Mouse (Mus musculus): Measurements from ENCODE around the gene Map4k2. TPM values are rescaled to one million over a fixed set of nuclear protein-coding genes. Genes with fewer than 3 reads are reported as not detected.

Map4k2 gene
- total RNA-seq, 2 experiments from 2014 or later, result 52.3 to 52.4 TPM

DNA sequence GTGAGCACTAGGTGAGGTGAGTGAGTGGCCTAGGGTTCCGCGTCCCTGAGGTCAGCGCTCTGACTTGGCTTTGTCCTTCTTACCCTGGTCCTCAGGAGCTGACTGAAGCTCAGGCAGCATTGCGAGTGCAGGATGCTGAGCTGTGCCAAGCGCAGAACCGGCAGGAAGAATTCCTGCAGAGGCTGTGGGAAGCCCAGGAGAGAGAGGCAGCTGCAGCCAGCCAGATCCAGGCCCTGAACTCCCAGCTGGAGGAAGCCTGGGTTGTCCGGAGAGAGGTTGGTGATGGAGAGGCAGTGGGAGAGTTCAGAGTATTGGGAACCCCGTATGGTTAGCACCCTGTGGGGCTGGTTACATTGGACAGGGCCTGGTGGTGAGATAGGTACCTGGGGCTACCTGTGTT, 27.1 kb upstream of the Map4k2 start:
- no peak for DNase-seq
- intact Hi-C loops (cut with DNase I), result no loop called here

DNA sequence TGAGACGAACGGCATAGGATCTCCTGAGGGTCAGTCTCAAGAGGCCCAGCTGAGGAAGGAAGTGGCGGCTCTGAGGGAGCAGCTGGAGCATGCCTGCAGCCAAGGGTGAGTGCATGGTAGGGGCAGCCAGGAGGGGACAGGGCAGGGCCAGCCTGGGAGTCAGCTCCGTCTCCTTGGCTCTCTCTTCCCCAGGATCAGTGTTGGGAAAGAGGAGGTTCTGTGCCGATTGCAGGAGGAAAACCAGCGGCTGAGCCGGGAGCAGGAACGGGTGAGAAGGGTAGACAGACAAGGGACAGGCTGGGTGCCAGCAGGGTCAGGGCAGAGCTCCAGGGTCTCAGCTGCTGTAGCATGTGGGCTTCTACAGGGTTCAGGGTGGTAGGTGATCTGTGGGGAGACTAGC, 26.4 kb upstream of the Map4k2 start:
- intact Hi-C loops (cut with DNase I), result no loop called here
- no peak for DNase-seq

GRCm38 (mm10) chr19:6315573-6315972, 25.4 kb upstream of the Map4k2 start:
- DNase-seq, result no peak
- intact Hi-C loops (cut with DNase I), result no loop called here

DNA sequence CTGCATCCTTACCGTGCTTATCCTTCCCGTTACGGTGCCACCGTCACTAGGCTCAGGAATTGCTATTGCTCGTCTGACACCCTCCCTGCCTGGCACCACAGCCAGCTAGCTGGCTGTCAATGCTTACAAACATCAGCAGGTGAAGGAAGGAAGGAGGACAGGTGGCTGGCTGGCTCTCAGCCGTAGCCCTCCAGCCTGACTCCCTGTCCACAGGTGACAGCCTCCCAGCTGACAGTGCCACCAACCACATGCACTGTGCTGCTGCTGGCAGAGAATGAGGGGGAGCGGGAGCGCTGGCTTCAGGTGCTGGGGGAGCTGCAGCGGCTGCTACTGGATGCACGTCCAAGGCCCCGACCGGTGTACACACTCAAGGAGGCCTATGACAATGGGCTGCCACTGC, 22.8 kb upstream of the Map4k2 start:
- DNase-seq, result no peak
- intact Hi-C loops (cut with DNase I), result no loop called here

DNA sequence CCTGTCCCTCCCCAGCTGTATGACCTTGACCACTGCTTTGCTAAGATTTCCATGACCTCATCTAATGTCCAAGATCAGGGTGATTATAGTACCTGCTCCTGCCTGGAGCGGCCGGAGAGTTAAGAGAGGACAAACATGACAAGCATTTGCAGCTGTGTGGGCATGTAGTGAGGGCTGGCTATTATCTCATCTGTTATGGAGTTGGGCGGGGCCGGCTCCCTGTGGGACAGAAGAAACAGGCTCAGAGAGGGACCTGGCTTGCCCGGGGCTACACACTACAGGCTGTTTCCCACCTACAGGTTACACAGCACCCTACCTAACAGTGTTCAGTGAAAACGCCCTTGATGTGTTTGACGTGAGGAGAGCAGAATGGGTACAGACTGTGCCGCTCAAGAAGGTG, 19.6 kb upstream of the Map4k2 start:
- no peak for DNase-seq
- intact Hi-C loops (cut with DNase I), result no loop called here

DNA sequence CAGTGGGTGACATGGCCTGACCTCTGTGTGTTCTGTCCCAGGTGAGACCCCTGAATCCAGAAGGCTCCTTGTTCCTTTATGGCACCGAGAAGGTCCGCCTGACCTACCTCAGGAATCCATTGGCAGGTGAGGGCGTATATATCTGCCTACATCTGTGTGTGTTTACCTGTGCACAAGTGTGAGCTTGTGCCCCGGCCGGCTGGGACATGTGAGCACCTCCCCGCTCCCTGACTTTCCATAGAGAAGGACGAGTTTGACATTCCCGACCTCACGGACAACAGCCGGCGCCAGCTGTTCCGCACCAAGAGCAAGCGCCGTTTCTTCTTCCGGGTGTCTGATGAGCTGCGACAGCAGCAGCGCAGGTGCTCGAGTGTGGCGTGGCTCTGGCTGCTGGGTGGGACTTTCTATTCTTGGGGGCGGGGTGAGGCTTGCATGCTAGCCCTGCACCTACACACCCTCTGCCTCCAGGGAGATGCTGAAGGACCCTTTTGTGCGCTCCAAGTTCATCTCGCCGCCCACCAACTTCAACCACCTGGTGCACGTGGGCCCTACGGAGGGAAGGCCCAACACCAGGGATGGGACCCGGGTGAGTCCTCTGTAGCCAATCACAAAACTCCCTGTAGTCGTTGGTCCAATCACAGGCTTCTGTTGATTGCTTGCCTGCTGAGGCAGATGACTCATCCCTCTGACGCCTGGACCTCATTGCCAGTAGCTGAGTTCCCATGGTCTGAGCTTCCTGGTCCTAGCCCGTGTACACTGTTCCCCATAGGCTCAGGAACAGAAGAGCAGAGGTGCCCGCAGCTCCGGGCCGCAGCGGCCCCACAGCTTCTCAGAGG, 18.9 kb upstream of the Map4k2 start:
- peak in 1 of 2 experiments; percentile 54 for DNase-seq
- intact Hi-C loops (cut with DNase I), result no loop called here

DNA sequence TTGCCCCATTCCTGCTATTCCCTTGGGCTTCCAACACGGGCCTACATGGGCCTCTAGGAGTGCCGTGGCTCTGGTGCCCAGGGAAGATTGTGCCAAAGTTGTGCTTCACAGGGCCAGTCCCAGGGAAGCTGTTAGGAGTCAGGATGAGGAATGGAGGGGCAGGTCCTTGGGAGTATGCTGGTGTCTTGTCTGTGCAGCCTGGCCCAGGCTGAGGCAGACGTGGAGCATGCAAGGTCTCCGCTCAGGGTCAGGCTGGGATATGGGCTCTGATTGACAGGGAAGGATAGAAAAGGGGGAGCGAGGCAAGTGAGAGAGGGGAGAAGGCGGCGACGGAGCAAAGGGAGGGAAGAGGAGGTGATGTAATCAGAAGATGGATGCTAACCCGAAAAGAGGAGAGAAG, 16.2 kb upstream of the Map4k2 start:
- DNase-seq, result no peak
- intact Hi-C loops (cut with DNase I), result no loop called here

DNA sequence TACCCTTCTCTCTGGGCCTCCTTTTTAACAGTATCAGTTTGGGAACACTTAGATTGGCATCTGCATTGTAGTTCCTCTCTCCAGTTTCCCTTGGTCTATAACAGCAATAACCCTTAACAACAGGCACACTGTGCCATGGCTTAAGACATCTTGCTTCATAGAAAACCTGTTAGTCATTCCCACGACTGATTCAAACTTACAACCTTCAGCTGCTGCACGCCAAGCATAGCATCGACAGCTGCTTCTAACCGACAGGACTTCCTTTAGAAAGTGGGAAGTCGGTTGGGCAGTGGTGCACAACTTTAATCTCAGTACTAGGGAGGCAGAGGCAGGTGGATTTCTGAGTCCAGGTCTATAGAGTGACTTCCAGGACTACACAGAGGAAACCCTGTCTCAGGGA, 9.8 kb upstream of the Map4k2 start:
- DNase-seq, result no peak
- intact Hi-C loops (cut with DNase I), result loop anchor here (1.0 to 5.0 kb wide), 4 partner anchors 24 to 364 kb away; partner anchors contain the start of genes Arl2, Batf2 and Cdc42bpg

DNA sequence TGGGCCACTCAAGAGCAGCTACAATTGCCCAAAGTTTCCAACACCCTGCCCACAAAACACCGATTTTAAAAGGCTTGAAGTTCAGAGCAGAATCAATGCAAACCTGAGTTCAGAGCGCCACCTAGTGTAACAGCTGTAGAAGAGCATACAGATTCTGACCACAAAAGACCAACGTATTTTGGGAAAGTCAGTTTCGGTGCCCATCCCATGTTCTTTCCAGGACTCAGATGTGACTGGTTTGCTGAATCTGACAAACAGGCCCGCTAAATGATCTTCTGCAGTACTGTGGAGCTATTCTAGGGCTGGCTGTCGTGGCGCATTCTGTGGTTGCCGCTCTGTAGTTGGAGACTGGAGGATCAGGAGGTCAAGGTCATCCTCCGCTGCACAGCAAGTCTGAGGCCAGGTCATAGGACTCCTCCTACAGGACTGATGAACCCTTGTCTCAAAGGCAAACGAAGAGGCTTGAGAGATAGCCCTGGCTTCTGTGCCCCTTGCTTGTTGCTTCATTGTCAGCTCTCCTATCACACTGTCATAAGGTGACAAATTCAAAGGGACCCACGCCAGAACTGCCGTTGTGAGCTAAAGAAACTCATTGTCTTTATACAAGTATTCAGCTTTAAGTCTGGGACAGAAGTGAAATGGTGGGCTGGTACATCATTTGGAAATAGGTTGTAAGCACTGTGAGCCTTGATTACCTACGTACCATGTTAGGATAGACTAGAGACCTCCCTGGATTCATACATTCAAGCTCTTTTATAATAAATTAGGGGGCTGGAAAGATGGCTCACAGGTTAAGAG, 9.0 kb upstream of the Map4k2 start:
- intact Hi-C loops (cut with DNase I), result loop anchor here (1.0 to 5.0 kb wide), 4 partner anchors 25 to 365 kb away; partner anchors contain the start of genes Arl2, Batf2 and Cdc42bpg
- peak; percentile 72 to 88 for DNase-seq

- intact Hi-C loops (cut with DNase I), result loop anchor here (5.0 kb wide), 2 partner anchors 192 to 367 kb away; partner anchors contain the start of genes Arl2 and Batf2
- no peak for DNase-seq
Measured at GRCm38 (mm10) chr19:6333761-6334595, 7.0 kb upstream of the Map4k2 start.

GRCm38 (mm10) chr19:6334673-6335457, 6.1 kb upstream of the Map4k2 start, which contains the start of gene Men1:
Men1 (plus strand) TSS chr19:6334979.
- intact Hi-C loops (cut with DNase I), result loop anchor here (5.0 kb wide), 2 partner anchors 193 to 368 kb away; partner anchors contain the start of genes Arl2 and Batf2
- DNase-seq, result peak; percentile 96

DNA sequence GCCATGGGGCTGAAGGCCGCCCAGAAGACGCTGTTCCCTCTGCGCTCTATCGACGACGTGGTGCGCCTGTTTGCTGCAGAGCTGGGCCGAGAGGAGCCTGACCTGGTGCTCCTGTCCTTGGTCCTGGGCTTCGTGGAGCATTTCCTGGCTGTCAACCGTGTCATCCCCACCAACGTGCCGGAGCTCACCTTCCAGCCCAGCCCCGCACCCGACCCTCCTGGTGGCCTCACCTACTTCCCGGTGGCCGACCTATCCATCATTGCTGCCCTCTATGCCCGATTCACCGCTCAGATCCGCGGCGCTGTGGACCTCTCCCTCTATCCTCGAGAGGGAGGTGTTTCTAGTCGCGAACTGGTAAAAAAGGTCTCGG, 5.5 kb upstream of the Map4k2 start:
- DNase-seq, result peak; percentile 37 to 45
- intact Hi-C loops (cut with DNase I), result no loop called here

GRCm38 (mm10) chr19:6336920-6337319, 4.0 kb upstream of the Map4k2 start:
- intact Hi-C loops (cut with DNase I), result no loop called here
- DNase-seq, result no peak

GRCm38 (mm10) chr19:6338171-6338570, 2.8 kb upstream of the Map4k2 start:
- intact Hi-C loops (cut with DNase I), result no loop called here
- DNase-seq, result no peak

DNA sequence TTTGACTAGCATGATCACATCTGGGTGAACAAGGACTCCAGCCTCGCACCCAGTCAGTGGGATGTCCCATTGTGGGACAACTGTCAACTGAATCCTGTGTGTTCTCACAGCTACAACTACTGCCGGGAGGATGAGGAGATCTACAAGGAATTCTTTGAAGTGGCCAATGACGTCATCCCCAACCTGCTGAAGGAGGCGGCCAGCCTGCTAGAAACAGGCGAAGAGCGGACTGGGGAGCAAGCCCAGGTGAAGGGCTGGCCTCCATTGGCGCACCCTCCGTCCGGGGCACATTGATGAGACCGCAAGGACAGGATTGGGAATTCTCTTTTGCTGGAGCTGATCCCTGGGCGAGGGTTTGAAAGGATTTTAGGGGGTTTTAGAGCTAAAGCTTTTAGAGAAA, 2.2 kb upstream of the Map4k2 start:
- intact Hi-C loops (cut with DNase I), result no loop called here
- DNase-seq, result no peak

- intact Hi-C loops (cut with DNase I), result no loop called here
- no peak for DNase-seq
Measured at GRCm38 (mm10) chr19:6339191-6339590, 1.7 kb upstream of the Map4k2 start.

DNA sequence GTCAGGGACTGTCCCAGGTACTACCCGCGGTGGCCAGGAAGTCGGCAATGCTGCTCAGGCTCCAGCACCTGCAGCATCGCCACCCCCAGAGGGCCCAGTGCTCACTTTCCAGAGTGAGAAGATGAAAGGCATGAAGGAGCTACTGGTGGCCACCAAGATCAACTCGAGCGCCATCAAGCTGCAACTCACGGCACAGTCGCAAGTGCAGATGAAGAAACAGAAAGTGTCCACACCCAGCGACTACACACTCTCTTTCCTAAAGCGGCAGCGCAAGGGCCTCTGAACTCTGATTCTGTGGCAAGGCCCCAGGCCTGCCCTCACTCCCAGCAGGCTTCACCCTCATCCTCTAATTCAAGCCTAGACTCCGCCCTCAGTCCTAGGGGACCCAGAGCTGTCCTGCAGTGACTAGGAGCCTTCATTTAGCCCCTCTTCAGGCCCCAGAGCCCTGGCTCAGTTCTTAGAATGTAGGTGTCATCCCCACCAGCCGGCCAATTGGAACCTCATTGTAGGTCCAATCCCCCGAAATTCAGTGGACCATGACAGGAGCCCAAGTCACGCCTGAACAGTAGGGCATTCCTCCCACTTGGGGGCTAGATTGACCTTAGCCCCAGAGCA, 938 bp upstream of the Map4k2 start:
- intact Hi-C loops (cut with DNase I), result no loop called here

DNA sequence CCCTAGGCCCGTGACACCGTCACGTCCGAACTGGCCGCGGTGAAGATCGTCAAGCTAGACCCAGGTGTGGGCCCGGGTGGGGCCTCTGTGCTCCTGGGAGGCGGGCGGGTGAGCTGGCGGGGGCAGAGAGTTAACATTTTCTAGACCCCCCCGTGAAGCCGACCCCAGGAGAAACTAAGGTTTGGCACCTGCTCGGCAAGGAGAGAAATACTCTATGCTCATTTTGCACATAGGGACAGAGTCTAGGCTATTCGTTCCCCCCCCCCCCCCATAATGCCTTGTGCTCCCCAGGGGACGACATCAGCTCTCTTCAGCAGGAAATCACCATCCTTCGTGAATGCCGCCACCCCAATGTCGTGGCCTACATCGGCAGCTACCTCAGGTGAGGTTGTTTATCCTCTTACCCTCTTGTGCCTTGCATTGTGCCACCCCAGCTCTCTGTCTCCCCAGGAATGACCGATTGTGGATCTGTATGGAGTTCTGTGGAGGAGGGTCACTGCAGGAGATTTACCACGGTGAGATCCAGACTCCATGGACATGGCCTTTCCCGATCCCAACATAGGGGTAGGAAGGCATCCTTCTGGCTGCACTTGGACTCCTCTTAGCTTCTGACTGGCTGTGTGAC, 630 bp downstream of the Map4k2 start:
- DNase-seq, result no peak
- intact Hi-C loops (cut with DNase I), result no loop called here

More for the DNA sequence above, 938 bp upstream of the Map4k2 start:
- DNase-seq, result peak; percentile 55 to 62
